ENCODE assay signal across 8 mouse cellular contexts in genomic region chr3:94412530-94412929, GRCm38 (mm10). TPM values are rescaled to one million over a fixed set of nuclear protein-coding genes. Genes with fewer than 3 reads are reported as not detected.
DNase-seq lines count a peak whose midpoint lies in the region; ATAC-seq and TF ChIP-seq lines count a peak whose summit lies in the region.

No protein-coding gene starts in this region.

- H3K9ac ChIP-seq in embryonic facial prominence, embryonic 13.5 days = peak overlapping the region; percentile 57
- peak overlapping the region; percentile 58 for H3K9ac ChIP-seq in hindbrain, postnatal 0 days (replicated peaks; ENCODE audit: low read length)
- peak overlapping the region; percentile 63 for H3K9ac ChIP-seq in midbrain, embryonic 12.5 days (replicated peaks)

- H3K4me1 ChIP-seq in embryonic facial prominence, embryonic 13.5 days = peaks cover 5% of the 10 kb centered on the region
- H3K4me1 ChIP-seq in hindbrain, postnatal 0 days (ENCODE audit: insufficient read depth, low read length) = no peaks in the 10 kb centered on the region
- peaks cover 5% of the 10 kb centered on the region for H3K4me1 ChIP-seq in midbrain, embryonic 12.5 days

- WGBS in embryonic facial prominence, embryonic 13.5 days = 13% methylated on average over 25 of the region's 25 CpGs
- WGBS in hindbrain, postnatal 0 days = 2% methylated on average over 25 of the region's 25 CpGs
- 7% methylated on average over 25 of the region's 25 CpGs for WGBS in midbrain, embryonic 12.5 days

- no peak for TF ChIP-seq CTCF in left cerebral cortex, adult 2 months (IDR thresholded peaks at IDR 0.05)
- TF ChIP-seq CTCF in hindbrain, postnatal 0 days (IDR thresholded peaks at IDR 0.05; ENCODE audit: low read depth) = no peak; the same call in 1 of the 2 replicates

- no peaks in the 10 kb centered on the region for H3K9me3 ChIP-seq in embryonic facial prominence, embryonic 13.5 days
- no peaks in the 10 kb centered on the region for H3K9me3 ChIP-seq in hindbrain, postnatal 0 days (ENCODE audit: low read length)
- H3K9me3 ChIP-seq in midbrain, embryonic 12.5 days = no peaks in the 10 kb centered on the region

- intact Hi-C loops in left cerebral cortex, adult 2 months (cut with DNase I) = loop anchor here (2.0 kb wide), 1 partner anchor 46 kb away; no protein-coding TSS in a partner anchor
- intact Hi-C loops in gastrocnemius, postnatal 14 days (cut with DNase I; ENCODE audit: low total_unique reads) = no loop called here

- peak; percentile 22; the same call in 1 of the 2 replicates for ATAC-seq in embryonic facial prominence, embryonic 13.5 days (ENCODE audit: insufficient number of reproducible peaks, insufficient read depth, low FRiP score, low TSS enrichment, low read depth)
- no peak; the same call in 1 of the 2 replicates for ATAC-seq in hindbrain, postnatal 0 days
- no peak for ATAC-seq in midbrain, embryonic 12.5 days (ENCODE audit: low FRiP score, low read depth)

- peak overlapping the region; percentile 87 for H3K27ac ChIP-seq in left cerebral cortex, adult 2 months
- H3K27ac ChIP-seq in embryonic facial prominence, embryonic 13.5 days = no peak overlapping the region
- H3K27ac ChIP-seq in hindbrain, postnatal 0 days = peak overlapping the region; percentile 71
- peak overlapping the region; percentile 76 for H3K27ac ChIP-seq in midbrain, embryonic 12.5 days (replicated peaks)

- H3K4me2 ChIP-seq in embryonic facial prominence, embryonic 13.5 days = peak overlapping the region; percentile 82
- H3K4me2 ChIP-seq in hindbrain, postnatal 0 days (ENCODE audit: low read depth, low read length) = peak overlapping the region; percentile 84
- H3K4me2 ChIP-seq in midbrain, embryonic 12.5 days (replicated peaks) = peak overlapping the region; percentile 67

- peaks cover 20% of the 10 kb centered on the region for H3K27me3 ChIP-seq in embryonic facial prominence, embryonic 13.5 days
- no peaks in the 10 kb centered on the region for H3K27me3 ChIP-seq in hindbrain, postnatal 0 days (ENCODE audit: insufficient read depth, low read length)
- H3K27me3 ChIP-seq in midbrain, embryonic 12.5 days = no peaks in the 10 kb centered on the region

- H3K4me3 ChIP-seq in left cerebral cortex, adult 2 months = peak overlapping the region; percentile 88
- peak overlapping the region; percentile 47 for H3K4me3 ChIP-seq in embryonic facial prominence, embryonic 13.5 days
- peak overlapping the region; percentile 57 for H3K4me3 ChIP-seq in hindbrain, postnatal 0 days (ENCODE audit: low read length)
- H3K4me3 ChIP-seq in midbrain, embryonic 12.5 days = peak overlapping the region; percentile 61

- peak in 1 of 2 experiments; percentile 36 for DNase-seq in left cerebral cortex, adult 2 months (ENCODE audit: extremely low spot score in 1 of 2, low spot score in 2 of 2)
- no peak for DNase-seq in left cerebral cortex, adult 18-20 months (ENCODE audit: low spot score in 2 of 2)
- no peak for DNase-seq in hindbrain, postnatal 0 days (ENCODE audit: low spot score)
- DNase-seq in embryo, embryonic 10.5 days (ENCODE audit: low spot score) = no peak
- DNase-seq in gastrocnemius, postnatal 14 days = no peak
- DNase-seq in layer of hippocampus, postnatal 25 days (ENCODE audit: extremely low spot score in 1 of 2, low spot score in 1 of 2) = no peak

- no peaks in the 10 kb centered on the region for H3K36me3 ChIP-seq in embryonic facial prominence, embryonic 13.5 days
- H3K36me3 ChIP-seq in hindbrain, postnatal 0 days (ENCODE audit: insufficient read depth, low read length) = no peaks in the 10 kb centered on the region
- H3K36me3 ChIP-seq in midbrain, embryonic 12.5 days = no peaks in the 10 kb centered on the region

RNA-seq across cellular contexts. Expression of gene Tdrkh, which starts 0.5 kb away (rescaled TPM):
- 10 to 100 TPM; 38.8 to 38.9 TPM for total RNA-seq in left cerebral cortex, adult 2 months (2021)
- 10 to 100 TPM; 37.8 to 39.0 TPM for total RNA-seq in left cerebral cortex, adult 18-20 months (2021)
- 9.0 TPM in 2 replicates for polyA plus RNA-seq in embryonic facial prominence, embryonic 13.5 days (2015; fragmentation: Nextera tagmentation; extraction: Ambion mirVana)
- total RNA-seq in hindbrain, postnatal 0 days (2014; rRNA removed) = 11.8 and 13.7 TPM in 2 replicates
- 46.8 and 48.6 TPM in 2 replicates for polyA plus RNA-seq in hindbrain, postnatal 0 days (2015; fragmentation: Nextera tagmentation; extraction: Ambion mirVana)
- 54.7 and 63.6 TPM in 2 replicates for polyA plus RNA-seq in midbrain, embryonic 12.5 days (2016; fragmentation: Nextera tagmentation; extraction: Ambion mirVana)
- total RNA-seq in gastrocnemius, postnatal 14 days (2021) = 1 to 10 TPM; 3.5 to 4.8 TPM
- total RNA-seq in layer of hippocampus, postnatal 25 days (2021) = 10 to 100 TPM; 44.1 TPM

RNA-seq across cellular contexts. Expression of gene Lingo4, which starts 14.2 kb away (rescaled TPM):
- 1 to 10 TPM in 1 of 2 experiments, under 1 TPM in 1; 0.72 to 1.1 TPM for total RNA-seq in left cerebral cortex, adult 2 months (2021)
- total RNA-seq in left cerebral cortex, adult 18-20 months (2021) = under 1 TPM; 0.63 to 0.73 TPM
- polyA plus RNA-seq in embryonic facial prominence, embryonic 13.5 days (2015; fragmentation: Nextera tagmentation; extraction: Ambion mirVana) = 0.13 and 0.28 TPM in 2 replicates
- 3.7 and 3.9 TPM in 2 replicates for total RNA-seq in hindbrain, postnatal 0 days (2014; rRNA removed)
- 2.1 and 2.5 TPM in 2 replicates for polyA plus RNA-seq in hindbrain, postnatal 0 days (2015; fragmentation: Nextera tagmentation; extraction: Ambion mirVana)
- polyA plus RNA-seq in midbrain, embryonic 12.5 days (2016; fragmentation: Nextera tagmentation; extraction: Ambion mirVana) = 0.68 and 0.71 TPM in 2 replicates
- total RNA-seq in gastrocnemius, postnatal 14 days (2021) = under 1 TPM; 0.06 to 0.11 TPM
- total RNA-seq in layer of hippocampus, postnatal 25 days (2021) = 1 to 10 TPM in 1 of 2 experiments, under 1 TPM in 1; 0.99 to 1.1 TPM

RNA-seq across cellular contexts. Expression of gene Mrpl9, which starts 30.6 kb away (rescaled TPM):
- 10 to 100 TPM; 38.6 to 41.6 TPM for total RNA-seq in left cerebral cortex, adult 2 months (2021)
- total RNA-seq in left cerebral cortex, adult 18-20 months (2021) = 10 to 100 TPM; 36.9 to 37.1 TPM
- polyA plus RNA-seq in embryonic facial prominence, embryonic 13.5 days (2015; fragmentation: Nextera tagmentation; extraction: Ambion mirVana) = 64.4 and 68.9 TPM in 2 replicates
- total RNA-seq in hindbrain, postnatal 0 days (2014; rRNA removed) = 45.8 and 49.2 TPM in 2 replicates
- polyA plus RNA-seq in hindbrain, postnatal 0 days (2015; fragmentation: Nextera tagmentation; extraction: Ambion mirVana) = 61.7 and 63.8 TPM in 2 replicates
- 58.8 and 64.9 TPM in 2 replicates for polyA plus RNA-seq in midbrain, embryonic 12.5 days (2016; fragmentation: Nextera tagmentation; extraction: Ambion mirVana)
- 10 to 100 TPM; 40.4 to 47.1 TPM for total RNA-seq in gastrocnemius, postnatal 14 days (2021)
- 10 to 100 TPM; 42.1 to 46.8 TPM for total RNA-seq in layer of hippocampus, postnatal 25 days (2021)

RNA-seq across cellular contexts. Expression of gene Oaz3, which starts 31.2 kb away (rescaled TPM):
- not detected for total RNA-seq in left cerebral cortex, adult 2 months (2021)
- total RNA-seq in left cerebral cortex, adult 18-20 months (2021) = not detected
- polyA plus RNA-seq in embryonic facial prominence, embryonic 13.5 days (2015; fragmentation: Nextera tagmentation; extraction: Ambion mirVana) = 1.0 TPM in 1 of 2 replicates, not detected in the other
- not detected in 2 replicates for total RNA-seq in hindbrain, postnatal 0 days (2014; rRNA removed)
- polyA plus RNA-seq in hindbrain, postnatal 0 days (2015; fragmentation: Nextera tagmentation; extraction: Ambion mirVana) = 0.60 and 1.2 TPM in 2 replicates
- polyA plus RNA-seq in midbrain, embryonic 12.5 days (2016; fragmentation: Nextera tagmentation; extraction: Ambion mirVana) = 1.1 and 1.6 TPM in 2 replicates
- not detected for total RNA-seq in gastrocnemius, postnatal 14 days (2021)
- not detected for total RNA-seq in layer of hippocampus, postnatal 25 days (2021)

RNA-seq across cellular contexts. Expression of gene Rorc, which starts 39.9 kb away (rescaled TPM):
- total RNA-seq in left cerebral cortex, adult 2 months (2021) = under 1 TPM; 0.52 to 0.91 TPM
- 1 to 10 TPM; 1.7 to 1.9 TPM for total RNA-seq in left cerebral cortex, adult 18-20 months (2021)
- polyA plus RNA-seq in embryonic facial prominence, embryonic 13.5 days (2015; fragmentation: Nextera tagmentation; extraction: Ambion mirVana) = 2.3 TPM in 2 replicates
- 1.5 TPM in 2 replicates for total RNA-seq in hindbrain, postnatal 0 days (2014; rRNA removed)
- 0.45 and 0.79 TPM in 2 replicates for polyA plus RNA-seq in hindbrain, postnatal 0 days (2015; fragmentation: Nextera tagmentation; extraction: Ambion mirVana)
- 0.18 and 0.28 TPM in 2 replicates for polyA plus RNA-seq in midbrain, embryonic 12.5 days (2016; fragmentation: Nextera tagmentation; extraction: Ambion mirVana)
- total RNA-seq in gastrocnemius, postnatal 14 days (2021) = 10 to 100 TPM; 15.8 to 22.8 TPM
- under 1 TPM; 0.52 to 0.57 TPM for total RNA-seq in layer of hippocampus, postnatal 25 days (2021)
